12 mouse cellular contexts compared by ENCODE assay signal in genomic region chr10:126985579-126985978, GRCm38 (mm10). TPM values are rescaled to one million over a fixed set of nuclear protein-coding genes. Genes with fewer than 3 reads are reported as not detected.
DNase-seq lines count a peak whose midpoint lies in the region; ATAC-seq and TF ChIP-seq lines count a peak whose summit lies in the region.
"Had no signal": no experiment of that assay in that cellular context is flagged by ENCODE, and none has a peak within 500 bp of the region (broad histone marks: within the 10 kb centered on the region; RNA-seq: fewer than 3 reads in every experiment).

No protein-coding gene starts in this region.

- peak overlapping the region; percentile 100 for H3K27ac ChIP-seq in heart, adult 2 months
- H3K27ac ChIP-seq in heart, embryonic 11.5 days (ENCODE audit: low read depth, low read length) = no peak overlapping the region
- H3K27ac ChIP-seq in kidney, embryonic 15.5 days = peak overlapping the region; percentile 87
- peak overlapping the region; percentile 52 for H3K27ac ChIP-seq in brown adipose tissue, adult 24 weeks (replicated peaks; ENCODE audit: low read depth, low read length)
- peak overlapping the region; percentile 62; the same call in 1 of the 2 replicates for H3K27ac ChIP-seq in intestine, embryonic 14.5 days (ENCODE audit: low read depth)

- no peaks in the 10 kb centered on the region for H3K27me3 ChIP-seq in heart, adult 2 months (ENCODE audit: control insufficient read depth, insufficient read depth, low read length)
- H3K27me3 ChIP-seq in heart, embryonic 11.5 days (ENCODE audit: control insufficient read depth, insufficient read depth, low read length) = no peaks in the 10 kb centered on the region
- no peaks in the 10 kb centered on the region for H3K27me3 ChIP-seq in kidney, embryonic 15.5 days
- H3K27me3 ChIP-seq in intestine, embryonic 14.5 days (replicated peaks; ENCODE audit: control insufficient read depth, insufficient read depth, low read length) = no peaks in the 10 kb centered on the region

- TF ChIP-seq CTCF in heart, adult 2 months (IDR thresholded peaks at IDR 0.05) = no peak

- peaks cover 5% of the 10 kb centered on the region; the same call in 1 of the 2 replicates for H3K36me3 ChIP-seq in heart, adult 2 months (ENCODE audit: control insufficient read depth, insufficient read depth, low read length)
- no peaks in the 10 kb centered on the region for H3K36me3 ChIP-seq in heart, embryonic 11.5 days (ENCODE audit: control insufficient read depth, insufficient read depth, low read length)
- H3K36me3 ChIP-seq in kidney, embryonic 15.5 days = peaks cover 7% of the 10 kb centered on the region; the same call in 1 of the 2 replicates
- peaks cover 9% of the 10 kb centered on the region; the same call in 1 of the 2 replicates for H3K36me3 ChIP-seq in intestine, embryonic 14.5 days (ENCODE audit: control insufficient read depth, insufficient read depth, low read length)

- no peak overlapping the region for H3K4me2 ChIP-seq in heart, embryonic 11.5 days
- H3K4me2 ChIP-seq in kidney, embryonic 15.5 days = peak overlapping the region; percentile 7; the same call in 1 of the 2 replicates
- no peak overlapping the region for H3K4me2 ChIP-seq in intestine, embryonic 14.5 days (ENCODE audit: low read length)

- WGBS in heart, adult 2 months = 80% methylated on average over 9 of the region's 9 CpGs
- 88% methylated on average over 9 of the region's 9 CpGs for WGBS in heart, embryonic 11.5 days (ENCODE audit: insufficient replicate concordance)
- WGBS in kidney, embryonic 15.5 days = 86% methylated on average over 9 of the region's 9 CpGs
- 92% methylated on average over 9 of the region's 9 CpGs for WGBS in intestine, embryonic 14.5 days

- intact Hi-C loops in heart, adult 2 months (cut with DNase I) = no loop called here

- no peak for TF ChIP-seq POLR2A in heart, adult 2 months (IDR thresholded peaks at IDR 0.05; ENCODE audit: insufficient read depth, low read depth, low read length)

- no peak overlapping the region for H3K4me3 ChIP-seq in heart, adult 2 months
- no peak overlapping the region for H3K4me3 ChIP-seq in heart, embryonic 11.5 days (ENCODE audit: low read depth, low read length)
- no peak overlapping the region for H3K4me3 ChIP-seq in kidney, embryonic 15.5 days (replicated peaks)
- H3K4me3 ChIP-seq in brown adipose tissue, adult 24 weeks (ENCODE audit: insufficient read depth, low read depth, low read length) = no peak overlapping the region
- no peak overlapping the region for H3K4me3 ChIP-seq in intestine, embryonic 14.5 days (ENCODE audit: low read depth, low read length)

- peaks cover 17% of the 10 kb centered on the region for H3K79me2 ChIP-seq in heart, adult 2 months (replicated peaks; ENCODE audit: control insufficient read depth, insufficient read depth, low read length)

- 0 out of 2 replicates have a peak, but pooled peaks have one; percentile 9 for TF ChIP-seq EP300 in heart, adult 2 months (IDR thresholded peaks at IDR 0.05; ENCODE audit: insufficient read depth, low read depth, low read length)

- H3K9me3 ChIP-seq in heart, embryonic 11.5 days (replicated peaks; ENCODE audit: control insufficient read depth, low read length) = no peaks in the 10 kb centered on the region
- H3K9me3 ChIP-seq in kidney, embryonic 15.5 days (replicated peaks) = no peaks in the 10 kb centered on the region
- no peaks in the 10 kb centered on the region for H3K9me3 ChIP-seq in intestine, embryonic 14.5 days (ENCODE audit: control insufficient read depth, low read length)

- DNase-seq in heart, adult 2 months = no peak
- DNase-seq in kidney, postnatal 14 days = no peak
- no peak for DNase-seq in intestine, embryonic 14.5 days (ENCODE audit: low spot score)
- DNase-seq in testis, postnatal 14 days (ENCODE audit: low spot score) = no peak
- DNase-seq in left cerebral cortex, adult 8-10 months (ENCODE audit: low spot score in 2 of 2) = no peak
- DNase-seq: adrenal gland, postnatal 25 days; right cerebral cortex, postnatal 4 days; thymus, adult 2 months had no signal

- H3K9ac ChIP-seq in heart, adult 2 months (ENCODE audit: low read depth, low read length) = no peak overlapping the region
- H3K9ac ChIP-seq in heart, embryonic 11.5 days (ENCODE audit: low read depth, low read length) = no peak overlapping the region
- H3K9ac ChIP-seq in kidney, embryonic 15.5 days = no peak overlapping the region
- H3K9ac ChIP-seq in intestine, embryonic 14.5 days (ENCODE audit: low read length) = no peak overlapping the region

- peaks cover 60% of the 10 kb centered on the region for H3K4me1 ChIP-seq in heart, adult 2 months (ENCODE audit: control insufficient read depth, insufficient read depth, low read length)
- peaks cover 90% of the 10 kb centered on the region for H3K4me1 ChIP-seq in heart, embryonic 11.5 days (ENCODE audit: control insufficient read depth, insufficient read depth, low read length)
- H3K4me1 ChIP-seq in kidney, embryonic 15.5 days = peaks cover 99% of the 10 kb centered on the region
- peaks cover 68% of the 10 kb centered on the region for H3K4me1 ChIP-seq in brown adipose tissue, adult 24 weeks (ENCODE audit: control insufficient read depth, insufficient read depth, insufficient read length, low read length)
- peaks cover 87% of the 10 kb centered on the region for H3K4me1 ChIP-seq in intestine, embryonic 14.5 days (replicated peaks; ENCODE audit: control insufficient read depth, insufficient read depth, low read length)

- ATAC-seq in heart, embryonic 11.5 days (replicated peaks; ENCODE audit: insufficient number of reproducible peaks, low FRiP score, low TSS enrichment) = no peak
- no peak for ATAC-seq in kidney, embryonic 15.5 days (replicated peaks; ENCODE audit: low FRiP score)
- no peak for ATAC-seq in intestine, embryonic 14.5 days (replicated peaks; ENCODE audit: low FRiP score, low TSS enrichment, low read depth)

RNA-seq across cellular contexts. Expression of gene Ctdsp2, which starts 7.1 kb away (rescaled TPM):
- total RNA-seq in heart, adult 2 months (2021) = 100 to 1,000 TPM in 1 of 2 experiments, 10 to 100 TPM in 1; 82.2 to 108 TPM
- polyA plus RNA-seq in heart, adult 2 months (2012; rRNA removed) = 85.6 and 114 TPM in 2 replicates
- 47.3 and 47.6 TPM in 2 replicates for polyA plus RNA-seq in heart, embryonic 11.5 days (2014; fragmentation: Nextera tagmentation; extraction: Ambion mirVana)
- 67.5 and 73.2 TPM in 2 replicates for polyA plus RNA-seq in kidney, embryonic 15.5 days (2015; fragmentation: Nextera tagmentation; extraction: Ambion mirVana)
- polyA plus RNA-seq in brown adipose tissue, adult 24 weeks (2012; ENCODE audit: insufficient read depth, insufficient read length, missing spikeins) = 42.7 and 48.6 TPM in 2 replicates
- 99.2 and 101 TPM in 2 replicates for polyA plus RNA-seq in intestine, embryonic 14.5 days (2014; fragmentation: Nextera tagmentation; extraction: Ambion mirVana)
- 10 to 100 TPM; 74.8 to 83.4 (median 82.5) TPM for total RNA-seq in left cerebral cortex, adult 8-10 months (2022)

RNA-seq across cellular contexts. Expression of gene Avil, which starts 14.9 kb away (rescaled TPM):
- under 1 TPM; 0.34 to 0.48 TPM for total RNA-seq in heart, adult 2 months (2021)
- 0.26 and 0.29 TPM in 2 replicates for polyA plus RNA-seq in heart, adult 2 months (2012; rRNA removed)
- 0.13 and 0.34 TPM in 2 replicates for polyA plus RNA-seq in heart, embryonic 11.5 days (2014; fragmentation: Nextera tagmentation; extraction: Ambion mirVana)
- polyA plus RNA-seq in kidney, embryonic 15.5 days (2015; fragmentation: Nextera tagmentation; extraction: Ambion mirVana) = 0.10 and 0.36 TPM in 2 replicates
- polyA plus RNA-seq in brown adipose tissue, adult 24 weeks (2012; ENCODE audit: insufficient read depth, insufficient read length, missing spikeins) = not detected in 2 replicates
- 0.22 TPM in 2 replicates for polyA plus RNA-seq in intestine, embryonic 14.5 days (2014; fragmentation: Nextera tagmentation; extraction: Ambion mirVana)
- under 1 TPM; 0.13 to 0.21 (median 0.17) TPM for total RNA-seq in left cerebral cortex, adult 8-10 months (2022)

RNA-seq across cellular contexts. Expression of gene Tsfm, which starts 45.1 kb away (rescaled TPM):
- 10 to 100 TPM; 50.8 to 58.7 TPM for total RNA-seq in heart, adult 2 months (2021)
- 40.0 and 42.4 TPM in 2 replicates for polyA plus RNA-seq in heart, adult 2 months (2012; rRNA removed)
- polyA plus RNA-seq in heart, embryonic 11.5 days (2014; fragmentation: Nextera tagmentation; extraction: Ambion mirVana) = 91.1 and 97.1 TPM in 2 replicates
- 96.4 and 99.7 TPM in 2 replicates for polyA plus RNA-seq in kidney, embryonic 15.5 days (2015; fragmentation: Nextera tagmentation; extraction: Ambion mirVana)
- 67.3 and 73.2 TPM in 2 replicates for polyA plus RNA-seq in brown adipose tissue, adult 24 weeks (2012; ENCODE audit: insufficient read depth, insufficient read length, missing spikeins)
- 86.1 and 86.3 TPM in 2 replicates for polyA plus RNA-seq in intestine, embryonic 14.5 days (2014; fragmentation: Nextera tagmentation; extraction: Ambion mirVana)
- 10 to 100 TPM; 22.8 to 36.1 (median 30.0) TPM for total RNA-seq in left cerebral cortex, adult 8-10 months (2022)

RNA-seq across cellular contexts. Expression of gene Mettl1, which starts 55.6 kb away (rescaled TPM):
- total RNA-seq in heart, adult 2 months (2021) = 1 to 10 TPM; 6.3 to 7.0 TPM
- polyA plus RNA-seq in heart, adult 2 months (2012; rRNA removed) = 12.3 and 16.0 TPM in 2 replicates
- 36.1 and 43.3 TPM in 2 replicates for polyA plus RNA-seq in heart, embryonic 11.5 days (2014; fragmentation: Nextera tagmentation; extraction: Ambion mirVana)
- 59.4 and 67.4 TPM in 2 replicates for polyA plus RNA-seq in kidney, embryonic 15.5 days (2015; fragmentation: Nextera tagmentation; extraction: Ambion mirVana)
- 6.0 and 10.4 TPM in 2 replicates for polyA plus RNA-seq in brown adipose tissue, adult 24 weeks (2012; ENCODE audit: insufficient read depth, insufficient read length, missing spikeins)
- 60.8 and 65.2 TPM in 2 replicates for polyA plus RNA-seq in intestine, embryonic 14.5 days (2014; fragmentation: Nextera tagmentation; extraction: Ambion mirVana)
- total RNA-seq in left cerebral cortex, adult 8-10 months (2022) = 10 to 100 TPM; 10.4 to 11.8 (median 11.2) TPM

RNA-seq across cellular contexts. Expression of gene Eef1akmt3, which starts 55.7 kb away (rescaled TPM):
- not detected for total RNA-seq in heart, adult 2 months (2021)
- polyA plus RNA-seq in heart, adult 2 months (2012; rRNA removed) = 0.06 TPM in 2 replicates
- 0.31 and 0.35 TPM in 2 replicates for polyA plus RNA-seq in heart, embryonic 11.5 days (2014; fragmentation: Nextera tagmentation; extraction: Ambion mirVana)
- 0.93 and 1.00 TPM in 2 replicates for polyA plus RNA-seq in kidney, embryonic 15.5 days (2015; fragmentation: Nextera tagmentation; extraction: Ambion mirVana)
- polyA plus RNA-seq in brown adipose tissue, adult 24 weeks (2012; ENCODE audit: insufficient read depth, insufficient read length, missing spikeins) = not detected in 2 replicates
- 0.31 and 0.50 TPM in 2 replicates for polyA plus RNA-seq in intestine, embryonic 14.5 days (2014; fragmentation: Nextera tagmentation; extraction: Ambion mirVana)
- under 1 TPM in 3 of 4 experiments, not detected in 1; 0.11 to 0.30 (median 0.14) TPM for total RNA-seq in left cerebral cortex, adult 8-10 months (2022)
- total RNA-seq: midbrain, postnatal 0 days had no signal
